Mouse (Mus musculus) adrenal gland, postnatal 10 days (tissue): ENCODE results near the gene Trim44. TPM values are rescaled to one million over a fixed set of nuclear protein-coding genes. Genes with fewer than 3 reads are reported as not detected.

ENCODE experiments used
- DNase-seq: peaks from one replicate; pipeline ENCODE4 v3.0.0; 2021; ENCODE audit warnings: mixed read lengths
- long read RNA-seq, 2 experiments: library from polyadenylated mRNA; stranded (forward); transcript quantifications; one replicate each; pipeline ENCODE4 v2.0.0; 2021
- total RNA-seq, 2 experiments: library from RNA; stranded (reverse); gene quantifications; 2 replicates each; pipeline ENCODE4 v1.2.3; 2021

The Trim44 gene
- 10 to 100 TPM; 58.0 to 64.2 TPM for total RNA-seq
- long read RNA-seq, experiment 1, full-length matches to known transcripts: 1 of 29 reads
- long read RNA-seq, experiment 1, partial matches to known transcripts: 12 of 29 reads
- long read RNA-seq, experiment 1, other reads (novel, unspliced or antisense): 16 of 29 reads
- long read RNA-seq, experiment 2, full-length matches to known transcripts: 1 of 44 reads
- long read RNA-seq, experiment 2, partial matches to known transcripts: 1 of 44 reads
- long read RNA-seq, experiment 2, other reads (novel, unspliced or antisense): 42 of 44 reads

DNA sequence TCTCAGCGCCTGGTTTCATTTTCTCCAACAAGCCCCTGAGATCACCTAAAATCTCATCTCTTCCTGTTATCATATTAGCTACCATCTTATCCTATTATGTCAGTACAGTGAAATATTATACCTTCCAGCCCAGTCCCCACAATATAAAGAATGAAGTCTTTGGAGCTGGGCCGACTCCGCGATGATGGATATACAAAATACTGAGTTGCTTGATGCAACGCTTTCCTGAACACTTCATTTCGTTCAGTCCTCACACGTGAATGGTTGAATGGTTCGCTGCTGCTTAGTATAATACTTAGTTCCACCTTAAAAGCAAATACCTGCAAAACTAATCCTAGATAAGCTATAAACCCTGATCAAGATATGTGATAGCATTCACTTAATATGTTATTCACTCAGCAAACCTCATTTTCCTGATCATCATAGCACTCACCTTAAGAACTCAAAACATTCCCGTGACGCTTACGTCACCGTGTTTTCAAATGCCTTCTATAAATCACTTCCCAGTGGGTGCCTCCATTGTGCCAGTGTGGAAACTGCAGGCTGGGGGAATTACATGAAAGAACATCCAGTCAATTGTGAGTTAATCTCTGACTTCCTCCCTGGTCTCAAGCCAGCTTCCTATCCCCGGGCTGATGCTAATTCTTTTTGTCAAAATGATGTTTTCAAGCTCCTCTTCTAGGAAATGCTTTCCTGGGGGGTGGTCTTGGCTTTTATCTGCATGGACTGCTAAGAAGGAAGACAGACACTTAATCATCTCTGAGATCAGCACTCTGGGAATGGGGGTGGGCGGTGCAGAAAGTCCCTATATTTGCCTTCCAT lies at the start of gene Trim44:
Gene Trim44, minus strand, starts transcription at position 466 of the 822 bp plus-strand sequence.
- no peak for DNase-seq

DNA sequence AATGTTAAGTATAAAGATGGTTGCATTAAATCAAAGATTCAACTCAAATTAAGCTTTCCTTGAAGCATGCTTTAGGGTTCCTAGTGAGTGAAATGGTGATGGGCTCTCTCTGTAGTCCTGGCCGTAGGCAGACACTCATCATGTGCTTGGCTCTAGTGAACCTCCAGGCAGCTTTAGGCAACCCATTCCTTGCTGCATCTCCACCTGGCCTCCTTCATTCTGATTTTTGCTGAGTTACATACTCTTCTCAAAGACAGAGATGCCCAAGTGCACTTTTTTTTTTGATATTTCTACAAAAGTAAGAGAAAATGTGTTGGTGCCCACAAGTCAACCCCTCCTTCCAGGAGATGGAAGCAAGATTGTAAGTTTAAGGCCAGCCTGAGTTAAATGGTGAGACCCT lies 47.5 kb upstream of the Trim44 start:
- no peak for DNase-seq

DNA sequence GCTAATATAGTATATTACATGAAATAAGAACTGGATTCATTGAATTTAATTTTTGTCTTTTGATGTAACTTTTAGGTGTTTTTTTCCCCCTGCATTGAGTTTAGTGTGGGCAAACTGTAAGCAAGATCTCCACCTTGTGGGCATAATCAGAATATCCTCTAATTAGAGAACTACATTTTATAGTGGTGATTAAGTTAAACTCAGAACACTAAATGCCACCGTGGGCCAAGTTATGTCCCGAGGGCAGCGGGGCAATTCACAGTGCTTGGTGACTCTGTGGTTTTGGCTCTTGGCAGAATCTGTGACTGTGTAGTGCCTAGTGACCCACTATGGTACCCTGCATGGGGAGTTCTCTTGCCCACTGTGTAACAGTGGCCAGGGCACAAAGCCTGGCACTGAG lies 45.8 kb upstream of the Trim44 start:
- no peak for DNase-seq

DNA sequence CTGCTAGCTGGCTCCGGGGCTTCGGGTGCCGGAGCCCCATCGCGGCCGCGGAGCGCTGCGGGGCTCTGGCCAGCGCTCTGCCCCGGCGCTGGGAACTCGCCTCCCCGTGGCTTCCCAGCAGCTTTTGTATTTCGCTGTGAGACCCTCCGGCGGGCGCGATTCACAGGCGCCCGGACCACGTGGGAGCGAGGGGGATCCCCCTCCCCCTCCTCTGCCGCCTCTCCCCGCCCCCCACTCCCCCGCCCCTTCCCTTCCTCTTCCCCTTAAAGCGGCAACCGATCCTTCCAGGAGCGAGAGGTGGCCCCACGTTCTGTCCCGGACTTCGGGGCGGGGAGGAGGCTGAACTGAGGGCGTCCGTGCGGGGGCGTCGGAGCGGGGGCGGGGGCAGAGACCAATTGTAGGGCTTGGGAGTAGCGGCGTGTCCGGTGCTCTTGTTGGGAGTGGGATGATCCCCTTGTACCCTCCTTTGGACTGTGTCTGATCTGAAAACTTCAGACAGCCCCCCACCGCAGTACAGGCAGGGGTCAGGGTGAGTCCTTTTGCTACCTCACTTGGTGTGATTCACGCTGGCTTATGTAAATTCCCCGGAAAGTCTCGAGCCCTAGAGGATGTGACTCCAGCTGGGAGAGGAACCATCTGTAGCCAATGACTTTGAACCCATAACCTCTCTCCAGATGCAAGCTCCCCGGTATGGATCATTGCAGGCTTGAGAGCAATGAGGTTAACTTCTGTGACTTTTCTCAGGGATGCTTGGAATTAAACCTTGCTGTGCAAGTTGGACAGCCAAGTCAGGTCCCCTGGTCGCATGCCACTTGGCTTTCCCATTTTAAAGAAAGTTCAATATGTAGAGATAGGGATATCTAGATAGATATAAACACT lies 44.3 kb upstream of the Trim44 start, which contains the start of gene Fjx1:
Gene Fjx1, minus strand, starts transcription at position 829 of the 879 bp plus-strand sequence.
- peak; percentile 42 for DNase-seq

GRCm38 (mm10) chr2:102450761-102451670 lies 43.4 kb upstream of the Trim44 start:
- peak; percentile 53 for DNase-seq

- peak; percentile 70 for DNase-seq
Observed at GRCm38 (mm10) chr2:102450248-102450760, 42.7 kb upstream of the Trim44 start.

GRCm38 (mm10) chr2:102449630-102450247 lies 42.1 kb upstream of the Trim44 start:
- peak; percentile 7 for DNase-seq

GRCm38 (mm10) chr2:102449056-102449455 lies 41.4 kb upstream of the Trim44 start:
- DNase-seq: no peak

GRCm38 (mm10) chr2:102447831-102448230 lies 40.2 kb upstream of the Trim44 start:
- DNase-seq: no peak

DNA sequence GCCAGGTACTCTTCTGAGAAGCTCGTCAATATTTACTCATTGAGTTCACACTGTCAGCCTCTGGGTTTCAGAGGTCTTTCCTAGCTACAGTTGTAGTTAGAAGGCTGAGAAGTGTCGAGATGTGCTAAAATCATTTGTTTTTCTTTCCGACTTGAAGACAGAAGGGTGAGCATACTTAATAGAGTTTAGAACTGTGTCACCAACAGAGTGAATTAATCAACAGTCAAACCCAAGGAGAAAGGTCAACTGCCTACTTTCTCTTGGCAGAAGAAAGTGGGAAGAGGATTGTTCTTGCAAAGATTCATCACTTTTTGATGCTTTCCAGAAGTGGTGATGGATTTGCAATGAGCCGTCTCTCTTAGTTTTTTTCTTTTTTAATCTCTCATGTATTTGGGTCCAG lies 39.2 kb upstream of the Trim44 start:
- DNase-seq: no peak

- no peak for DNase-seq
Observed at GRCm38 (mm10) chr2:102437357-102438030, 29.9 kb upstream of the Trim44 start.

- DNase-seq: no peak
Observed at GRCm38 (mm10) chr2:102433879-102434278, 26.3 kb upstream of the Trim44 start.

- DNase-seq: no peak
Observed at GRCm38 (mm10) chr2:102431084-102431483, 23.5 kb upstream of the Trim44 start.

DNA sequence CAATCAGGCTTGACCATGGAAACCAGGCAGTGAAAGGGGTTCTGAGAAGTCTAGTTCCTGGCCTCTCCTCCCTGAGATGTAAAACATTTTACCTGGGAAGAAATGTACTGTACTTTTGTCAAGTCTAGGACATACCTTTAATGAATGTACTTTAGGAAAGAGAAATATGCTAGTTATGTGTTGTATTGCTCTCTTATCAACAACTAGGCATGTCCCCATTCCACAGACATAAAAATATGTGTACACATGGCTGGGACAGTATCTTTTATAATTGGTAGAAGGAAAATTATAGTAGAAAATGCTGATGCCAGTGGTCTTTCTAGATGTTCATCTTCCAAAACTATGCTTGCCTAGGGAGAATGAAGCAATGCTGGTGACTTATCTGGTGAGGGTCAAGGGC lies 20.3 kb upstream of the Trim44 start:
- DNase-seq: no peak

GRCm38 (mm10) chr2:102426434-102426833 lies 18.8 kb upstream of the Trim44 start:
- DNase-seq: no peak

DNA sequence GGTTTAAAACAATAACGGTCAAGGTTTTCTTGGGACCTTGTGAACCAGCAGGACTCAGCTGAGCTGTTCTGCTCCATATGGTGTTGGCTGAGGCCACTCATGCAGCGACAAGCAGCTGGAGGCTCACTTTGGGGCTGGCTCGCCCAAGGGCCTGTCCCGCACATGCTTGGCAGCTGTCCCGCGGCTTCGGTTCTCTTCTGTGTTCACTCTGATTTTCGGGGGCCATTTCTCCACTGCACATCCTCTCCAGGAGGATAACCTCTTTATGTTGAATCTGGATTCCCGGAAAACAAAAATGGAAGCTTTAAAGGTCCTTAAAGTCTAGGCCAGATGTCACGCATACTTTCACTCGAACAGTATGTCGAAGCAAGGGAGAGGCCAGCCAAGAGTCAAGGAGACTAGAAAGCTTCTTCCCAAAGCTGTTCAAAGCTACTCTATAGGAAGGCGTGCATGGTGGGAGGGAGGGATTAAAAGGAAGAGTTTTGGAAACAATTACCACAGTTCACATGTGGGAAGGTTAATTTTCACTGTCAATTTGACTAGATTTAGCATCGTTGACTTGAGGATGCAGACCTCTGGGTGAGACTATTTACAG lies 8.6 kb upstream of the Trim44 start:
- no peak for DNase-seq

DNA sequence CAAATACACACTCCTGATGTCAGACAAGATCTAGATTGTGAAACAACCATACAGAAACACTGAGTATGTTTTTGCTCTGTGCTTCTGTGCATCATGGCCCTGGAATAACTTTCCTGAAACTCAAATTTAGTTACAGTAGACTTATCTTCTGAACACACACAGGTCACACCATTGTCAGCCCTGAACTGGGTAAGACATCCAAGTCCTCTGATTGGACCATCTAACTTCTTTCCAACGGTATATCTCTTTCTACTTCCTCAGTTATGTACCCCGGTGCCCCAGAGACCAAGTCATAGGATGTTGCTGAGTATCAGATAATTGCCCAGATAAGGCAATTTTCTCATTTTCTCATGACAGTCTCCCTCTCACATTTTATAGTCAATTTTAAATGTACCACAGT lies 5.1 kb upstream of the Trim44 start:
- no peak for DNase-seq

- DNase-seq: no peak
Observed at GRCm38 (mm10) chr2:102410615-102411014, 3.0 kb upstream of the Trim44 start.

- no peak for DNase-seq
Observed at GRCm38 (mm10) chr2:102409741-102410140, 2.1 kb upstream of the Trim44 start.
